Mouse (Mus musculus): ENCODE results near the gene Adgrb2.

DNA sequence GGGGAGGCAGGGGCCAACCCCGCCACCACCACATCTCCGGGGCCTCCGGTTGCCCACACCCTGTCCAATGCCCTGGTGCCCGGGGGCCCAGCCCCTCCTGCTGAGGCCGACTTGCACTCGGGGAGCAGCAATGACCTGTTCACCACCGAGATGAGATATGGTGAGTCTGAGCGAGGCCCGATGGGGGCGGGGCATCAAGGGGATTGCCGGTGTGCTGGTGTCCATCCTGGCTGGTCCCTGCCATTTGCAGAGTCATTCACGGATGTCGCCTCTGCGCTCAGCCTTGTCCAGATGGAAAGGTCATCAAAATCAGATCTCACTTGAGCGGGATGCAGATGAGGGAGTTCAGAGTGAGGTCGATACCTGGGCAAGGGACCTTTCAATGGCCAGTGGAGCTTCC is 8.1 kb downstream of the Adgrb2 start:
- TF ChIP-seq POLR2AphosphoS5 (IDR thresholded peaks at IDR 0.05; ENCODE audit: borderline replicate concordance, low read depth, low read length) (no peak), GATA1 (IDR thresholded peaks at IDR 0.05; ENCODE audit: low read depth, low read length) (no peak), EP300 (IDR thresholded peaks at IDR 0.05; ENCODE audit: low read depth in 1 of 2, low read length in 2 of 2) (no peak), CTCF (IDR thresholded peaks at IDR 0.05 in 2 of 3, conservative IDR thresholded peaks at IDR 0.05 in 1 of 3; ENCODE audit: control insufficient read depth in 1 of 3, insufficient read depth in 1 of 3, low read depth in 2 of 3, low read length in 3 of 3, poor library complexity in 1 of 3, severe bottlenecking in 1 of 3) (no peak), UBTF (IDR thresholded peaks at IDR 0.05; ENCODE audit: borderline replicate concordance, insufficient read depth, low read depth, low read length) (no peak), ZC3H11A (IDR thresholded peaks at IDR 0.05; ENCODE audit: low read depth, low read length) (no peak), POLR2A (IDR thresholded peaks at IDR 0.05; ENCODE audit: control insufficient read depth in 1 of 2, insufficient read depth in 1 of 2, low read depth in 1 of 2, low read length in 2 of 2, poor library complexity in 1 of 2) (no peak), TBP (IDR thresholded peaks at IDR 0.05; ENCODE audit: low read depth, low read length) (no peak), ZMIZ1 (IDR thresholded peaks at IDR 0.05; ENCODE audit: low read depth, low read length) (no peak), CHD2 (IDR thresholded peaks at IDR 0.05; ENCODE audit: low read length) (no peak)

Data from MEL (cell line).